Mouse (Mus musculus): Measurements from ENCODE around the gene Clk1.

- no peak for TF ChIP-seq CTCF (IDR thresholded peaks at IDR 0.05; ENCODE audit: borderline replicate concordance, extremely low read depth, insufficient read depth, insufficient read length)
- TF ChIP-seq POLR2A (IDR thresholded peaks at IDR 0.05; ENCODE audit: borderline replicate concordance, extremely low read depth, insufficient read depth, insufficient read length, poor library complexity, severe bottlenecking), result no peak
Measured at GRCm38 (mm10) chr1:58444691-58445090, 20.8 kb upstream of the Clk1 start.

All from brain, embryonic 14.5 days (tissue).